Mouse (Mus musculus) lung, adult 2 months (tissue): ENCODE results near the gene Aldh3b1.

Experiments used
- CTCF ChIP-seq: fragments of 200-500 bp; IDR thresholded peaks from 2 replicates; pipeline ENCODE4 v1.5.1; 2011; ENCODE audit warnings: mild to moderate bottlenecking, low read length, control low read depth; ENCODE audit not compliant: insufficient read depth
- POLR2A ChIP-seq: fragments of 200-500 bp; IDR thresholded peaks from 2 replicates; pipeline ENCODE4 v1.6.1; 2011; ENCODE audit warnings: low read depth, mild to moderate bottlenecking, control low read depth, low read length, borderline replicate concordance; ENCODE audit errors: extremely low read depth

DNA sequence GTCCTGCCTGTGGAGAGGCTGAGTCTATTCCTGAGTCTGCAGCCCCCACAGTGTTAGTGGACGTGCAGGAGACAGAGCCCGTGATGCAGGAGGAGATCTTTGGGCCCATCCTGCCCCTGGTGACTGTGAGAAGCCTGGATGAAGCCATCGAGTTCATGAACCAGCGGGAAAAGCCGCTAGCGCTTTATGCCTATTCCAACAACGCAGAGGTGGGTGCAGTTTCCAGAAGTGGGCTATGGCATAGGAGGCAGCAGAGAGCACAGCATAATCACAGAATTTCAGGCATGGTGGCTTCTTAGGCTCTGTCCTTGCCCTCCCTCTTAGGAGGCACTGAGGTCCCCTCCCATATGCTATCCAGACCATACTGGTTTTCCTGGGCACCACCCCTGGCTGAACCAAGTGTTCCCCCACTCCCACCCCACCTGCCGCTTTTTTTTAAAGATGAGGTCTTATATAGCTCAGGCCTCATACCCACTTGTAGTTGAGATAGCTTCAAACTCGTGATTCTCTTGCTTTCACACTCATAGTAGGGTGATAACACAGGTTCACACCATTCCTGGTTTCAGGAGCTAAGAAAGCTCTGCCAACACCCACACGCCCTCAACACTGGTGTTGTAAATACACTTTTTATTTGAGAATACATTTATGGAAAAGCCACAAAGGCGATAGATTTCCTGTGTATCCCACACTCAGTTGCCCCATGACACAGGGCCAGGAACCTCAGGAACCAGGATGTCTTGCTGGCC, 36.9 kb upstream of the Aldh3b1 start:
- TF ChIP-seq CTCF (no peak), POLR2A (no peak)
